Mouse (Mus musculus) embryo, embryonic 10.5 days (tissue): ENCODE measurements around the gene Stk11.
"Not testable (repeated sequence)": the region's sequence is repeated elsewhere in the genome, so short reads cannot be mapped to it uniquely, and the experiment has no call there.

Experiments used
- DNase-seq: peaks from one replicate; pipeline ENCODE4 v3.0.0-alpha.2; 2015; ENCODE audit warnings: low spot score

Stk11 gene

DNA sequence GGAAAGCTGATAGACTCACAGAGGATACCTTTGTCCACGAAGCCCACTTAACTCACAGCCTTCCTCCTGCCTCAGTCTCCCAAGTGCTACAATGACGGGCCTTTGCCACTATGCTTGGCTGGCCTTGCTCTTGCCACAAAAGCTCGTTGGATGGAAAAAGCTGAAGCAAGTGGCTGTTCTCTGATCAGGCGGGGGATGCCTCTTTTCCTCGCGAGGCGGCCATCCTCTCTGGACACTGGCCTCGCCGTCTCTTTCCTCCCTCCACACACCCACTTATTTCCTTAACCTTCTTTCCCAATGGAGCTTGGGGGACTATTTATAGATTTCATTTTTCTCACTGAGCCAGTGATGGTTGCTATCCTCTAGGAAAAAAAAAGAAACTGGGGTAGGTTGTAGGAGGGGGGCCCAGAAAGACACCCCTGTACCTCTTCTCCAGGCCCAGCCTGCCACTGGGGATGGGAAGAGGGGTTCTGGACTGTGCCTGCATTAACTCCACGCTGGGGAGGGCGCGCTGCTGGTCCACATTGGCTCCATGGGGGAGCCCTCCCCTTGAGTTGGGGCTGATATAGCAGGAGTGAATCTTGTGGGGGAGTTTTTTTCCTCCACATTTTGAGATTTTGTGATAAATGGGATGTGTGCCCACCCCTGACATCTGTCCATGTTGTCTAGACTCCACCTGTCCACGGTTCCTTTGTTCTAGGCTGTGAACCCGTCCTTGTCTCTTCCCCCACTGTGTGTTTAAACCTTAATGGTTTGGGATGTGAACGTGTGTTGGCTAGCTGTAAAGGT is 41.7 kb downstream of the Stk11 start:
- DNase-seq = no peak

DNA sequence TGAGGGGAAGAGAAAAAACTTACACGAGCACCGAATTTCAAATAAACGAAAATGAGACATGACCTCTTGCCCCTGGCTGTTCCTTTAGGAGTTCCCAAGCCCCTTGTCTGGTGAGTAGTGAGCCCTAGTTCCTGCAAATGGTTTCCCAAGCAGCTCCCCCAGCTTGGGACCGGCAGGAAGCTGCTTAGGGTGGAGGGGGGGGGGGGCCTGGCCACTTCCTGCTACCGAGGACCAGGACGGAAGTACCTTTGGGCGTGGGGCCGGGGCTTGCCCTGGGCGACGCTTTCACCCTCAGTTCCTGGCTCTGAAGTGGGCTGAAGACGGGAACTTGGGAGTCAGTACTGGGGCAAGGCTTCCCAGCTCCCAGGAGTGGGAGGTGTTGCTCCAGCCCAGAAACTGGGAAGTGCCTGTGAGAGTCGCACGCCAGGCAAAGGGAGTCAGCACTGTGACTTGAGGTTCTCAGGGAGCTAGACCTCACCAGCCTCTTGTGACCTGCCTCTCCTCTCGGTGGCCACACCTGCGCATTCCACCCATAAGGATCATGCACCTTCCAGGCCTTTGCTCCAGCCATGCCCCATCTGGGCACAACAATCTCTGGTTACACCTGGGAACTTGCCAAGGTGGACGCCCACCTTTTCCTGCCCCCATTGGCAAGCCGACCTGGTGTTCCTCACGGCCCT is 42.8 kb downstream of the Stk11 start:
- DNase-seq = peak; percentile 67

DNA sequence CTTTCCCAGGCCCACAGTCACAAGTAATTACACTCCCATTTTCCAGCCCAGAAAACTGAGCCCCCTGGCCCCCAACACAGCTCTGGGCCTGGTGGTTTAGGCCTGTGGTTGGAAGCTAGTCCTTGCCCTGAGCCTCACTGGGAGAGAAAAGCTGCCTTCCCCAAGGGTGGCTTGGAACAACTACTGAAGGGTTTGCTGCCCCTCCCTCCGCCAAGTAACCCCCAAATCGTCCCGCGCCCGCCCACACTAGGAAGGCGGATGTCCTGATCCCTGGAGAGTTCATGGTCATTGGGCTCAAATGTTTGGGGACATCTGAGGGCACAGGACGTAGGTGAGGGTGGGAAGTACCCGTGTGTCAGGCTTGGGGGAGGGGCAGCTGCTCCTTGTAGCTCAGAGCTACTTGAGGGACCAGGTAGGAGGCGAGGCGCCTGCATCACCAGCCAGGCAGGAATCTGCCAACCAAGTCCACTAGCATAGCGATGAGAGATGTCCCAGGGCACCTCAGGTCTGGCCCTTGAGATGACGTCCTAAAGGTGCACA is 43.5 kb downstream of the Stk11 start:
- DNase-seq = no peak

DNA sequence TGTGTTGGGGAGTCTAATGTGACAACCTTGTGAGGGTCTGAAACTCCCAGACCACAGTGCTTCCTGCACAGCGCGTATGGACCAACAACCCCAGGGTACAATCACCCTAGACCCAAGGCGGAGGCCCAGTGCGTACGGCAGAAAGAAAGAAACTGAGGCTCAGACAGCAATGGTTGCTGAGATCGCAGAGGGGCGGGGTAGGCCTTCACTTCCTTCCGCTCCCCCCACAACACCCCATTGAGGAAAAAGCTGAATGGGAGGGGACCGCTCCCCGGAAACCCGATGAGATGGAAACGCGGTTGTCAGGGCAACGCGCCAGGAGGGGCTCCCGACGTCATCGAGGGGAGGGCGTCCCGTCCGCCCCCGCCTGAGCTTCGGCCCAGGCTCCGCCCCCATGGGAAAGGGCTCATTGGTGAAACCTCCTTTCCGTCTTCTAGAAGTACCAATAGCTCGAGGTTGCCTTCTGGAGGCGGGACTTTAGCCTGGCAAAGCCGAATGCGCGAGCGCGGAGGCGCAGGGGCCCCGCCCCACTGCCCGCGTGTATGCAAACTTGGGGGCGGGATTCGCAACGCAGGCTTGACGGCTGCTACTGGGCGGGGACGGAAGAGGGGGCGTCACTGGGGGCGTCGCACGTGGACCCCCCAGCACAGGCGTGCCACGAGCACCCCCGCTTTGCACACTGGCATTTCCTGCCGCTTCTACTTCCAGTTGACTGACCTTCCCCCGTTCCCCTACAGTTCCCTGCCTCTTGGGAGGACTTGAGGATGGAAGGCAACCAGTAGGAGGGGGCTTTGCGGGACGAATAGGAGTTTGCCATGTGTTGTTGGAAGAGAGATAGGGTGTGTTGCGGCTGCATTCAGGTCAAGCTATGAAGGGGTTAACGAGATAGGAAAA is 44.2 kb downstream of the Stk11 start:
- DNase-seq = peak; percentile 99

DNA sequence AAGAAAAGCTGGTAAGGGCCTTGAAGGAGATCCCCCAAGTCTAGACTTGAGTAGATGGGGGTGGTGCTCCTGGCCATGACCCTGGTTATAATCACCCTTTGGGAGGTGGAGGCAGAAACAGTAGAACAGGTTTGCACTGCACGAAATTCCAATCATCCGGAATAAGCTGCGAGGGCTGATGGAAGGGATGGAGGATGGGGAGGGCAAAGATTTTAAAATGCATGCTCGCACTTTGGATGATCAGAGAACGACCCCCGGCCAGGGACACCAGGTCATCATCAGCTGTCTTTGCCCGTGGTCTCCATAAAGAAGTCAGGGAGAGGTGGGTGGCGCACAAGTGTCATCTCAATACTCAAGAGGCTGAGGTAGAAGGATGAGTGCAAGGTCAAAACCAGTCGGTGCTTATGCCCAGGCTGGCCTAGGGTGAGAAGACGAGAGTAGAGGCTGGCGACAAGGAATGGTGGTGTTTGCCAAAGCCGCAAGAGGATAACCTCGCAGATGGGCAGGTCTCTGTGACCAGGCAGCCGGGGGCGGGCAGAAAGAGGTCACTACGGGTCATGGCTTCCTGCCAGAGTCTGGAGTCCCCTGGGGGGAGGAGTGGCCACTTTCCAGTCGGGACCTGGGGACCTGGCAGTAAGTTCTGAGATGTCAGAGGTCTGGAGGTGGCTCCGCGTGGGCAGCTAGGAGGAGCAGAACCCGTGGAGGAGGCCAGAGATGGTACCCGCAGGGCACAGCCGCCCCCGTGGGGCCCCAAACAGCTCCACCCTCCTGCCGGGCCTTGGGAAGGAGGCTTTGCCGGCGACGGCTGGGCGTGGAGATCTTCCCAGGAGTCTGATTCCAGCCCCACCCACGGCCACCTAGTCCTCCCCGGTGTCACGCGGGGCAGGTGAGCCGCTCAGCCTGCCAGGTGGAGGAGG is 45.1 kb downstream of the Stk11 start:
- DNase-seq = peak; percentile 88

DNA sequence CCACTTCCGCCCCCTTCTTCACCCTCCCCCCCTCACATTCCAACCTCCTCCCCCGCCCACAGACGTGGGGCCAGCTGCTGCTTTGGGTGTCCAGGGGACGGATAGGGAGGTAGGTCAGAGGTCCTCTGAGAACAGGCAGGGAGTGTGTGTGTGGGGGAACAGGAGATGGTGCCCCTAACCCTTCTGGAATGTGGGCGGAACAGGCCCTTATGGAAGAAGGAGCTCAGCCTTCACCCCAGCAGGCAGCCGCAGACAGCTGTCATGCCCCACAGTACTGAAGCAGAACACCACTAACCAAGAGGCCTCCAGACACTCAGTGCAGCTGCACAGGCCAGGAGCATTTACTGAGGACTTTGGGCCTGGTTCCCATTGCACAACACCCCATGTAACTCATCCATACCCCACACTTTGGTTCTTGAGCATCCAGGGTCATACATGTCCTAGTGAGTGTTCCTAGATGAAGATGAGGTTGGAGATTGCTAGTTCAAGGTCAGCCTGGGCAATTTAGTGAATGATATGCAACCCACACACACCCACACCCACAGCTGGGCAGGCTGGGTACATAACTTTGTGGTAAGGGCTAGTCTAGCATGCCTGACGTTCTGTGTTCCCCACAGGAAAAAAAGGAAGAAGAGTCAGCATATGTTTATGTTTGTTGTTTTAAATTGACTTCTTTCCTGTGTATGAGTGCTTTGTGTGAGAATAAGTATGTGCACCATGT is 46.1 kb downstream of the Stk11 start:
- DNase-seq = peak; percentile 81

DNA sequence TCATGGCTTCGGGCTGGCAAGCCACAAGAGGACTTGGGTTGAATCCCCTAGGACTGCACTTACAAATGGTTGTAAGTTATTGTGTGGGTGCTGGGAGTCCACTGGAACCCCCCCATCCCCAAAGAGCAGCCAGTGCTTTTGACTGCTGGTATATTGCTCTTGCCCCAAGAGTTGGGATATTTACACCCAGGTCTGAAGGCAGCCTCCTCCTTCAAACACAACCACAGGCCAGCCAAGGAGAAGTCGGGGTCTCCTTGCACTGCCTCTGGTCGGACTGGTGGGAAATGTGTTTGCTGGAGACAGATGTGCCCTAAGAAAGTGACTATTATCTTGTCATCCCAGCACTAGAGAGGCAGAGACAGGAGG is 46.6 kb downstream of the Stk11 start:
- DNase-seq = no peak

DNA sequence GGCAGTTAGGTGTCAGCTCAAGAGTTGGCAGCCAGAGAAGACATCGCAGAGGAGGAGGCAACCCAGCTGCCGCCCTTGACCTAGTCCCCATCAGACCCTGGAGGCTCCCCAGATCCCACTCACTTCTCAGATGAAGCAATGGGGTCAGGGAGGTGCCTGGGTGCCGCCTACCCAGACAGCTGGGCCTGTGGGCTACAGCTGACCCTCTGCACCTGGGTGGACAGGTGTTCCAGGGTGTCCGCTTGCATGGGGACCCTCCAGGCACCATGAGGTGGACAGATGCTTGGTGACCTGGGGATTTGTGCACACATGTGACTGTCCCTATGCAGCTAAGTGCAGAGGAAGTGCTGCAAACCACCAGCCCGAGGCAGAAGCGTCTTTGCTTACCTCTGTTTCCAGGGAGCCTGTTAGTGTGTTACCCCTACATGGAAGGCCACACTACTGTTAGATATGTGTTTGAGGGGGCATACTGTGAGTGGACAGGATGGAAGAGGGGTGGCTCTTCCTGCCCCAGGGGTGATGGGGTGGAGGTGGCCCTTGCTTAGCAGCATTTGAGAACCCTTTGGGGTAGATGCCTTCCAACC is 47.2 kb downstream of the Stk11 start:
- DNase-seq = no peak

DNA sequence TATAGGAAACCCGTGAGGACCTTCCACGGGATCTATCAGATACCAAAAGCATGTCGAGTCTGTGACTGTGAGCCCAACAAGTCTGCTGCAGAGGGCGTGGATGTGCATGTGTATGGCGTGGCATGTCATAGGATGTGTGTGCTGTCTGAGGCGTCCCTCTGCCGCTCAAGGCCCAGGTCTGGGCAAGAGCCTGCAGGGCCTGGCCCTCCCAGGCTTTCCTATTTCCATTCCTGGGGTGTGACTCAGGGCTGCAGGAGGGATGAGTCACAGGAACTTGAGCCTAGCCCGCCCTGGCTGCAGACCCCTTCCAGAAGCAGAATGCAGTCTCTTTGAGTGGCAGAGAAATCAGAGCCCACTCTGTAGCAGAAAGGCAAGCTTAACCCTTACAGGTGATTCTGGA is 48.1 kb downstream of the Stk11 start:
- DNase-seq = no peak

DNA sequence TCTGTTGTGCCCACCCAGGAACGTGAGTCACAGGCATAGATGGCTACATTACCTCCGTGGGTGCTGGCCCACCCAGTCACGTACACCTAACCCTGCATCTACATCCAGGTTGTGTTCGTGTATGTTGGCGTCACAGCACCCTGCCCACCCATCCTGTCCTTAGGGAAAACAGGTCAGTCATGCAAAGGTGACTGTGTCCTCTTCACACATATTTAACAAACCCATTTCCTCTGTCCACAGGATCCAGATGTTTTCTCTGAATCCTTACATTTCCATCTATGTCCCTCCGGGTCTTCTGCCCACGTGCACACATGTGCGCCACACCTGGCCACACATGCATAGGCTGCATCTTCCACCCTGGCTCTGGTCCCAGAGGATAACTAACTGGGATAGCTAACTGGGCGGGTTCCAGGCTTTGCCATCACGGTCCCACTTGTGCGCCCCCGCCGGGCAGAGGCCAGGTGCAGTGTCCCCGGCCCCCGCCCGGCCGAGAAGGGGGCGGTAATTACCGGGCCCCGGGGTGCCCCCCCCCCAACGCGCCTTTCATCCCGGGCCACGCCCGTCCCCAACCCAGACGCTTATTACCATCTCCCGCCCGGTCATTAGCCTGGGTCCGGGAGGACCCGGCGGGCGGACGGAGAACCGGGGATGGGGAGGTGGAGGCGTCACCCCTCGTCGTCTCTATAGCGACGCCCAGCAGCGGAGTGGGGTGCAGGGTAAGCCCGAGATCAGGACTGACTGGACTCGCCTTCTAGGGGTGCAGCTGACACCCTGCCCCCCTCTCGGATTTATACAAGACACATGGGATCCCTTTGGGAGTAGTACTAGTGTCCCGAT is 48.8 kb downstream of the Stk11 start:
- DNase-seq = no peak

DNA sequence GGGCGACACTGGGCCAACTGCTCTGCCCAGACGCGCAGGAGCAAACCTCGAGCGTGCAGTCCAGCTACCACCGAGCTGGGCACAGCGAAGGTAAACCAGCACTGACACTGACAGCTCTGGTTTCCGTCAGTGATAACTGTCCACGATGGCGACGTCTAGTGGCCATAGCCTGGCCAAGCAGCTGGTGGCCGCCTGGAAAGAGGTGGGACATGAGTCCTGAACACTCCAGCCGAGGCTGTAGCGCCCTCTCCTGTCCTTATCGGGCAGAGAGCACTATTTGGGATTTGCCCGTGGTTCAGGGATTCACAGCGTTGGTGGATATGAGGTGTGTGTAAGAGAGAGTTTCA is 49.4 kb downstream of the Stk11 start:
- peak; percentile 99 for DNase-seq

DNA sequence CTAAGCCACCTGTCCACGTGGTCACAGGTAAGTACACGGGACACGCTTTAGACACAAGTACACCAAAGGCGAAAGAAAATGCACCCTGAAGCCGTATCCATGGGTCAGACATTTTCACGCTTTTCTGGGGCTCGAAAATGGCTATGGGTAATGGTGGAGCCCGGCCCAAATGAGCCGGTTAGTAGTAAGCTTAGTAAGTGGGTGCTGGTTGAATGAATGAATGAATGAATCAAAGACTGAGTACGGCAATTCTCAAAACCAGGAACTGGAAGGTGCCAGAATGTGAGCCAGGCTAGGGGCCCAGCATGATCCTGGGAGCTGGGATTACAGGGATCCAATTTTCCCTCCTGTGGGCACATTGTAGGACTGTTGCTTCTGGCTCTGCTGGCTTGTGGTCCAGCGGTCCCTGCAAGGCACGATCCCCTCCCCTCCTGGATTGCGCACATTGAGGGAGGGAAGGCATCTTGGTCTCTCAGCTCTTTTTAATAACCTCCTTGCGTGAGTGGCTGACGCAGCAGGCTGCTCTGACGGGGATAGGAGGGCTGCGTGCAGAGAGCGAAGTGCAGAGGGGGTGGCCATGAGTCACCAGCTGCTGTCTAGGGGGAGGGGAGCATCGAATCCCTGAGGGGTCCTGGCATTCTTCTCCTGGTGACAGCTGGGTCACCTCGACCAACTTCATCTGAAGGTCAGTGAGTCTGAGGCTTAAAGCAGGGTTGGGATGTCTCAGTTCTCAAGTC is 50.0 kb downstream of the Stk11 start, which contains the start of gene Cirbp:
Cirbp (plus strand) TSS at position 594 of the 737 bp plus-strand sequence.
- DNase-seq = peak; percentile 61

DNA sequence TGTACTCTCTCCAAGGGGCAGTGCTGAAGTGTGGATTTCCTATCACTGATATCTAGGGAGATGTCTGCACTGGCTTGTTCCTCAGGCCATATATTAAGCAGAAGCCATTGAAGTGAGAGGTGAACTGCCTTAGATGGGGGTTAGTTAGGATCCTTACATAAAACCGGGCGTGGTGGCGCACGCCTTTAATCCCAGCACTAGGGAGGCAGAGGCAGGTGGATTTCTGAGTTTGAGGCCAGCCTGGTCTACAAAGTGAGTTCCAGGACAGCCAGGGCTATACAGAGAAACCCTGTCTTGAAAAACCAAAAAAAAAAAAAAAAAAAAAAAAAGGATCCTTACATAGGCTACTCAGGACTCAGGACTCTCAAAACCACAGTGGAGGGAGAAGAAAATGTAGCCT is 50.5 kb downstream of the Stk11 start:
- not testable (repeated sequence) for DNase-seq

DNA sequence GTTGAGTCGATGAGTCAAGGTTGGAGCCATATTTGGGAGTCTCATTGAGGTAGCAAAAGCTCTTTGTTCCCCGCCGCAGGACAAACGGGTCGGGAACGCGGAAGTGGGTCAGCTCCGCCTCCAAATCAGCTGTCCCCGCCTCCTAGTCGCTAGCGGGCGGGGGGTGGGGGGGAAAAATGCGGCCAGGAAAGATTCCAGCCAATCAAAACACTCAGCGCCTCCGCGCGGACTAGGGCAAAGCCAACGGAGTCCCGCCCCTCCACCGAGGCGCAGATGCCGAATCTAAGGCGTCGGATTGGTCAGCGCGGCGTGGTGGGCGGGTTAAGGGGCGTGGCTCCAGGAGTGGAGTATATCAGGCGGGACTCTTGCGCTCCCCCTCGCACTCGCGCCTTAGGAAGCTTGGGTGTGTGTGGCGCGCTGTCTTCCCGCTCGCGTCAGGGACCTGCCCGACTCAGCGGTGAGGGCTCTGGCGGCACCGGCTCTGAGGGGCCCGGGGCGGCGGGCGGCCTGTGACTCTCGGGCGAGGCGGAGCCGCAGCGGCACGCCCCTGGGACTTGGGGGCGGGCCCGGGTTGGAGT is 51.9 kb downstream of the Stk11 start:
- DNase-seq = peak; percentile 100

DNA sequence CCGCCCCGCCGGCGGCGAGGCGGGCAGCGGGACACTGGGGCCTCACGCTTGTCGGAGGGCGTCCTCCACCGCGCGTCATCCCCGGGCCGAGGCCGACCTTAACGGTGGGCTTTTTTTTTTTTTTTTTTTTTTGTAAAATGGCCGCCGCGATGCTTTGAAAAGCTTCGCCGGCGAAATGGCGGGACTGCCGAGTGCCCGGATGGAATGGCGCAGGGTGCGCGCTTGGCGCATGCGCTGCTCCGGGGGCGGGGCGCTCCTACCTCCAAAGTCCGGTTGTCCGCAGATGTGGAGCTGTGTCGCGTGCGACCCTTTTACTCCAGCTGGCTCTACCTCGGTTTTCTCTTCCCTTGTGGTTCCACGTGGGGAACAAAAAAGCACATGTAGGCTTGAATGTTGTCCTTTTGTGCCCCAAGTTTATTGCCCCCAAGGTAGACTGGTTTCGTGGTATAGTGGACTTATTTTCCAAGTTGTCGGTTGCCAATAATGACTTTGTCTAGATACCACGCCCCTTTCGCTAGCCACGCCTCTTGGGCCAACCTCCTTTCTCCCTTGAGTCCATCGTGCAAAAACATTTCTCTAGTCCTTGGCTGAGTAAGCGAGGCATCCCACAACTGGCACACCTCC is 52.5 kb downstream of the Stk11 start:
- peak; percentile 95 for DNase-seq

DNA sequence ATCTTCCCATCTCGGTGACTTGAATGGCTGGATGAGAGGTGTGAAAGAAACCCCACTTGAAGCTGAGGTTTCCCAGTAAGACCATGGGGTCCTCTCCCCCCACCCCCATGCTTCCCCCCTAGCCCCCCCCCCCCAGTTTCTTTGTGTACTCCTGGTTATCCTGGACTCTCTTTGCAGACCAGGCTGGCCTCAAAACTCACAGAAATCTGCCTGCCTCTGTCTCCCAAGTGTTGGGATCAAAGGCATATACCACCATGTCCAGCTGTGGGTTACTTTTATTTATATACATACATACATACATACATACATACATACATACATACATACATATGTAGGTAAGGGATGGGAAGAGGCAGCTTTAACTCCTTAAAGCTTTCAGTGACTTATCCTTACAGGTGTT is 53.5 kb downstream of the Stk11 start:
- DNase-seq = no peak

DNA sequence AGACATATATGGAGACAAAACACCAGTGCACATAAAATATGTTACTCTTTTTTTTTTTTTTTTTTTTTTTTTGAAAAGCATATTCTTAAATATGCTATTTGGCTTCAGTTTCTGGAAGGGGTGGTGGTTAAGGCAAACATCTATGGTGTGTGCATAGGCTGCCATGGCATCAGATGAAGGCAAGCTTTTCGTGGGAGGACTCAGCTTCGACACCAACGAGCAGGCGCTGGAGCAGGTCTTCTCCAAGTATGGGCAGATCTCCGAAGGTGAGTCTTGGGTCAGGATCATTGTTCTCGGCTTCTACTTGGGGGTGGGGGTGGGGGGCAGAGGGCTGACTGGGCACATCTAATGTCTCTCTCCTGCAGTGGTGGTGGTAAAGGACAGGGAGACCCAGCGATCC is 54.0 kb downstream of the Stk11 start:
- no peak for DNase-seq

DNA sequence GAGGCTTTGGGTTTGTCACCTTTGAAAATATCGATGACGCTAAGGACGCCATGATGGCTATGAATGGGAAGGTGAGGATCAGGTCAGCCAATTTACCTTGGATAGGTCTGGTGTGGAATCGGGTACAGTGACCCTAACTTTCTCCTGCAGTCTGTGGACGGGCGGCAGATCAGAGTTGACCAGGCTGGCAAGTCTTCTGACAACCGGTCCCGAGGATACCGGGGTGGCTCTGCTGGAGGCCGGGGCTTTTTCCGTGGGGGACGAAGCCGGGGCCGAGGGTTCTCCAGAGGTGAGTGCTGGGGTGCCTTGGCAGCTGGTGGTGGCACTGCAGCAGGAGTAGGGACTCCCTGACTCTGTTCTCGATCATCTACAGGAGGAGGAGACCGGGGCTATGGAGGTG is 54.4 kb downstream of the Stk11 start:
- no peak for DNase-seq
